Mouse (Mus musculus): ENCODE results near the gene Olfr175-ps1. TPM values are rescaled to one million over a fixed set of nuclear protein-coding genes. Genes with fewer than 3 reads are reported as not detected.

Gene Olfr175-ps1
- polyA plus RNA-seq (2012; rRNA removed): not detected in 2 replicates

DNA sequence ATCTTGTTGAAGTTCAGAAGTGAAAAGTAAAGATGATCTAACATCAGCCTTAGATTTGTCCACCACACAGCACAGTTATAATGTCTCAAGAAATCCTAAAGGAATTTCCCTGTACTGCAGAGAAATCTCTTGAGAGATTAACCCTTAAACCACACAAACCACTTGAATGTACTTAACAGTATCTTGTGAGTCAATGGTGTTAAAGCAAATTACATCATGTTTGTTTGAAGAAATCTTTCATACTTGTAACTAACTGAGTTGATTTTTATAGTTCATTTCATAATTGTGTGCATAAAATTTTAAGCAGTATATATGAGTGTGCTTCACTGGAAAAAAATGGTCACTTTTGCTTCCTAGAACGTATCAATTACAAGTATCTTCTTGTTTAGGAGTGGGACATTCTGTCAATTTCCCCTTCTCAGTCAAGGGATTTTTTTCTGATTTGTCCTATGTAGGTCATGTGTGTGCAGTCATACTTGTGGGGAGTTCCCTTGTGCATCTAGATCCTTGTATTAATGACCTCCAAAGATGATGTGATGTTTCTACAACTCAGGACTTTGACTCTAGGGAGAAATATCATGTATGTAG, at the start of gene Olfr175-ps1:
Gene Olfr175-ps1, minus strand, starts transcription at position 51 of the 588 bp plus-strand sequence.
- 73% methylated on average over 1 of the region's 1 CpGs for WGBS
- no peak for DNase-seq

DNA sequence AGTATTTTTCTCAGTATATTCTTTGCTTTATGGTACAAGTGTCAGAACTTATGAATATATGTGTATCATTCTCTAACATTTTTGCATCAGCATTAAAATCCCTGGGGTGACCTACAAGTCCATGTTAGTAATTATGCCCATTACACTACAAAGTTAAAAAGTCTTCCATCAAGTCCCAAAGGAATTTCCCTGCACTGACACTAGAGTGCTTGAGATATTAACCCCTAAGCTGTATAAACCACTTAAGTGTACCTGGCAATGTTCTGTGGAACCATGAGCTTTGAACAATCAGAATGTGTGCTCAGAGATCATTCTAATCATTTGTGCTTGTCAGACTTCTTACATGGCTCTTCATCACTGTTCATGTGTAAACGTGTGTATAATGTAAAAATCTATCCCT, 48.1 kb upstream of the Olfr175-ps1 start, which contains the start of gene Olfr177:
Gene Olfr177, minus strand, starts transcription at position 101 of the 400 bp plus-strand sequence.
- Histone ChIP-seq H3K27ac (ENCODE audit: insufficient read depth, low read depth, low read length) (no peak within 1 kb of the TSS), H3K36me3 (ENCODE audit: control insufficient read depth, insufficient read depth, low read length) (no peaks in the 10 kb centered on the region), H3K4me1 (ENCODE audit: control insufficient read depth, insufficient read depth, low read length) (no peaks in the 10 kb centered on the region), H3K27me3 (replicated peaks; ENCODE audit: control insufficient read depth, insufficient read depth, low read length) (no peaks in the 10 kb centered on the region), H3K4me3 (ENCODE audit: insufficient read depth, low read depth, low read length) (no peak within 1 kb of the TSS)
- no peak for TF ChIP-seq POLR2A (IDR thresholded peaks at IDR 0.05; ENCODE audit: low read depth, low read length)
- TF ChIP-seq CTCF (conservative IDR thresholded peaks at IDR 0.05; ENCODE audit: insufficient read depth, insufficient read length, low read depth, low read length): no peak
- no peak for DNase-seq
- WGBS: 48% methylated on average over 1 of the region's 1 CpGs

More for the DNA sequence above, at the start of gene Olfr175-ps1:
- no peaks in the 10 kb centered on the region for H3K4me1 ChIP-seq (ENCODE audit: control insufficient read depth, insufficient read depth, low read length)
- H3K36me3 ChIP-seq (ENCODE audit: control insufficient read depth, insufficient read depth, low read length): no peaks in the 10 kb centered on the region
- TF ChIP-seq POLR2A (IDR thresholded peaks at IDR 0.05; ENCODE audit: low read depth, low read length) (no peak), CTCF (conservative IDR thresholded peaks at IDR 0.05; ENCODE audit: insufficient read depth, insufficient read length, low read depth, low read length) (no peak)
- H3K4me3 ChIP-seq (ENCODE audit: insufficient read depth, low read depth, low read length): no peak within 1 kb of the TSS
- H3K27me3 ChIP-seq (replicated peaks; ENCODE audit: control insufficient read depth, insufficient read depth, low read length): no peaks in the 10 kb centered on the region
- no peak within 1 kb of the TSS for H3K27ac ChIP-seq (ENCODE audit: insufficient read depth, low read depth, low read length)

DNA sequence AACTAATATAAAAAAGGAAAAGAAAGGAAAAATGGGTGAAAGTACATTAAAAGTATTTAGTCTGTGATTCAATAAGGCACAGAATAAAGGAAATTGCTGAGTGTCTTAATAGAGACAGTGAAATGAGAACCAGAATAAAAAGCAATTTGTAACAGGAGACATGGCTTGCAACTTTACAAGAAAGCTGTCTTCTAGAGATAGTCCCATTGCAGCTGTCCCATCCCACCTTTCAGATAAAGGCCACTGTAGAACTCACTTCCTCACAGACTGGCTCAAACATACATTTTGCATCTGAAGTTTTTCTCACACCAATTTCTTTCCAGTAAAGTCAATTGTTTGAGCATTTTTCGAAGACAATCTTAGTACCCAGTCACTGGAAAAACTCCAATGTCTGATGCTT, 34.9 kb upstream of the Olfr175-ps1 start:
- TF ChIP-seq CTCF (conservative IDR thresholded peaks at IDR 0.05; ENCODE audit: insufficient read depth, insufficient read length, low read depth, low read length): no peak
- TF ChIP-seq POLR2A (IDR thresholded peaks at IDR 0.05; ENCODE audit: low read depth, low read length): no peak
- Histone ChIP-seq H3K27me3 (replicated peaks; ENCODE audit: control insufficient read depth, insufficient read depth, low read length) (no peaks in the 10 kb centered on the region), H3K36me3 (ENCODE audit: control insufficient read depth, insufficient read depth, low read length) (no peaks in the 10 kb centered on the region), H3K27ac (ENCODE audit: insufficient read depth, low read depth, low read length) (no peak overlapping the region), H3K4me3 (ENCODE audit: insufficient read depth, low read depth, low read length) (no peak overlapping the region), H3K4me1 (ENCODE audit: control insufficient read depth, insufficient read depth, low read length) (no peaks in the 10 kb centered on the region)
- DNase-seq: no peak
- 78% methylated on average over 1 of the region's 1 CpGs for WGBS

DNA sequence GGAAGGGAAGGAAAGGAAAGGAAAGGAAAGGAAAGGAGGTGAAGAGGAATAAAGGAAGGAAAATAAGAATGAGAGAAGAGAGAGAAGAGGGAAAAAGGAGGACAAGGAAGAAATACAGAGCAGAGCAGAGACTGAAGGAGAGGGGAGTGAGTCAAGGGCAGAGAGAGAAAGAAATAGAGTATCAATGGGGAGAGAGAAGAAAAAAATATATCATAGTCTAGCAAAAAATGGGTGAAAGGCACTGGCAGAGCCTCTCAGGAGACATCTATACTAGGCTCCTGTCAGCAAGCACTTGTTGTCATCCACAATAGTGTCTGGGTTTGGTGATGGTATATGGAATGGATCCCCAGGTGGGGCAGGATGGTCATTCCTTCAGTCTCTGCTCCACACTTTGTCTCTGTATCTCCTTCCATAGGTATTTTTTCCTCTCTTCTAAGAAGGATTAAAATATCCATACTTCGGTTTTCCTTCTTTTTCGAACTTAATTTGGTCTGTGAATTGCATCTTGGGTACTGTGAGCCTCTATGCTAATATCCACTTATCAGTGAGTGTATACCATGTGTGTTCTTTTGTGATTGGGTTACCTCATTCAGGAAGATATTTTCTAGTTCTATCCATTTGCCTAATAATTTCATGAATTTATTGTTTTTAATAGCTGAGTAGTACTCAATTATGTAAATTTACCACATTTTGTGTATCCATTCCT, 33.6 kb upstream of the Olfr175-ps1 start:
- Histone ChIP-seq H3K27me3 (replicated peaks; ENCODE audit: control insufficient read depth, insufficient read depth, low read length) (no peaks in the 10 kb centered on the region), H3K4me3 (ENCODE audit: insufficient read depth, low read depth, low read length) (no peak overlapping the region), H3K27ac (ENCODE audit: insufficient read depth, low read depth, low read length) (no peak overlapping the region), H3K36me3 (ENCODE audit: control insufficient read depth, insufficient read depth, low read length) (no peaks in the 10 kb centered on the region), H3K4me1 (ENCODE audit: control insufficient read depth, insufficient read depth, low read length) (no peaks in the 10 kb centered on the region)
- WGBS: 86% methylated on average over 2 of the region's 2 CpGs
- no peak for DNase-seq
- no peak for TF ChIP-seq CTCF (conservative IDR thresholded peaks at IDR 0.05; ENCODE audit: insufficient read depth, insufficient read length, low read depth, low read length)

DNA sequence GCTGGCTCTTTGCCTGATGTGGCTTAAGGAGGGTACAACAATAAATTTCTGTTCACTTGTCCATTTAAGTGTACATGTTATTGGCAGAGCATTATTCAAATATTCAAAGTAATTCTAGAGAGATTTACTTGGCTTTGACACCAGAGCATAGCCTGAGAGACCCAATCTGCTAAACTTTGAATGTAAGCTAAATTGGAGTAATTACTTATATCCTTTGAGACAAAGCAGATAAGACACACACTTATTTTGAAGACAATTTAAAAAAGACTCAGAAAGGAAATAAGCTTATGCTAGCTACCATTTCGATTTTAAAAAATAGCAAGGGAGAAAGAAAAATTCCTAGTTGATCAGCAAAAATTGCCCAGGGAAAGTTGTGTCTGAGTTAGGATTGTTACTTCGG, 26.4 kb downstream of the Olfr175-ps1 start, which contains the start of gene Olfr173:
Gene Olfr173, minus strand, starts transcription at position 101 of the 400 bp plus-strand sequence.
- H3K27me3 ChIP-seq (replicated peaks; ENCODE audit: control insufficient read depth, insufficient read depth, low read length): no peaks in the 10 kb centered on the region
- DNase-seq: no peak
- H3K27ac ChIP-seq (ENCODE audit: insufficient read depth, low read depth, low read length): no peak within 1 kb of the TSS
- 68% methylated on average over 2 of the region's 2 CpGs for whole genome bisulfite sequencing
- no peak within 1 kb of the TSS for H3K4me3 ChIP-seq (ENCODE audit: insufficient read depth, low read depth, low read length)
- H3K4me1 ChIP-seq (ENCODE audit: control insufficient read depth, insufficient read depth, low read length): no peaks in the 10 kb centered on the region
- H3K36me3 ChIP-seq (ENCODE audit: control insufficient read depth, insufficient read depth, low read length): no peaks in the 10 kb centered on the region
- no peak for TF ChIP-seq POLR2A (IDR thresholded peaks at IDR 0.05; ENCODE audit: low read depth, low read length)
- no peak for TF ChIP-seq CTCF (conservative IDR thresholded peaks at IDR 0.05; ENCODE audit: insufficient read depth, insufficient read length, low read depth, low read length)

Other genes with a start within 250 kb of the Olfr175-ps1 start
- not detected in 2 replicates for gene Gm813, start 209.8 kb downstream of the Olfr175-ps1 start, polyA plus RNA-seq (2012; rRNA removed)
- not detected in 2 replicates for gene E330017A01Rik, start 188.0 kb downstream of the Olfr175-ps1 start, polyA plus RNA-seq (2012; rRNA removed)
- gene Cpox, start 156.5 kb downstream of the Olfr175-ps1 start, polyA plus RNA-seq (2012; rRNA removed): 27.7 and 29.8 TPM in 2 replicates
- gene Gpr15, start 107.7 kb downstream of the Olfr175-ps1 start, polyA plus RNA-seq (2012; rRNA removed): 0.08 and 0.09 TPM in 2 replicates
- 45.0 and 47.0 TPM in 2 replicates for gene Cldnd1, start 98.9 kb downstream of the Olfr175-ps1 start, polyA plus RNA-seq (2012; rRNA removed)
- not detected in 2 replicates for gene Olfr172, start 63.6 kb downstream of the Olfr175-ps1 start, polyA plus RNA-seq (2012; rRNA removed)
- not detected in 2 replicates for gene Olfr173, start 26.5 kb downstream of the Olfr175-ps1 start, polyA plus RNA-seq (2012; rRNA removed)
- not detected in 2 replicates for gene Olfr177, start 48.0 kb upstream of the Olfr175-ps1 start, polyA plus RNA-seq (2012; rRNA removed)
- not detected in 2 replicates for gene Olfr178, start 65.3 kb upstream of the Olfr175-ps1 start, polyA plus RNA-seq (2012; rRNA removed)
- not detected in 2 replicates for gene Olfr181, start 102.0 kb upstream of the Olfr175-ps1 start, polyA plus RNA-seq (2012; rRNA removed)
- gene Olfr180, start 102.6 kb upstream of the Olfr175-ps1 start, polyA plus RNA-seq (2012; rRNA removed): not detected in 2 replicates
- gene Olfr183, start 168.6 kb upstream of the Olfr175-ps1 start, polyA plus RNA-seq (2012; rRNA removed): not detected in 2 replicates
- not detected in 2 replicates for gene Olfr186, start 203.5 kb upstream of the Olfr175-ps1 start, polyA plus RNA-seq (2012; rRNA removed)
- gene Olfr187, start 213.0 kb upstream of the Olfr175-ps1 start, polyA plus RNA-seq (2012; rRNA removed): not detected in 2 replicates

Measured in kidney, adult 2 months (tissue).